Mouse (Mus musculus): ENCODE measurements at regions not wholly inside any gene's neighbourhood (a gene's known extent, or its start where the extent isn't known, plus 50 kb on each side); places are given as distances from the start of the nearest gene placed in this dataset.

DNA sequence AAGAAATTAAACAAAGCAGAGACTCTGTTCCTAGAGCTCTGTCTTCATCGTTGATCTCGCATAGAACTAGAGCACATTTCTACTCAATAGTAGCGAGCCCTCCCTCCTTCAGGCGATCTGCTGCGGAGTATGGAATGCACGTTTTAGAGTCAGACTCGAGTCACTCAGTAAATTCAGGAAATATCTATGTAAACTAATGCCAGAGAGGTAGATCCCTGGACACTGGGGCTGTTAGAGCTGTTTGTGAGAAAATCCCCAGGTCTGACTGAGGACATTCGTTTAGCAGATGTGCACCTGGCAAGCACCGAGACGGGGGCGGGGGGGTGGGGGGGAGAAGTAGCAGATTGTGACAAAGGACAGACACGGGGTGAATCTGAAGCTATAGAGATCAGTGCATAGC is 226.0 kb upstream of the Dkk2 start:
- no peak for TF ChIP-seq CTCF (IDR thresholded peaks at IDR 0.05; ENCODE audit: extremely low read depth, insufficient read depth, low read length)
- no peak for TF ChIP-seq POLR2A (IDR thresholded peaks at IDR 0.05; ENCODE audit: extremely low read depth, insufficient read depth, low read length)
